Mouse (Mus musculus): ENCODE measurements around the gene Fbxl7. TPM values are rescaled to one million over a fixed set of nuclear protein-coding genes. Genes with fewer than 3 reads are reported as not detected.

Gene Fbxl7
- total RNA-seq (2021) = 1 to 10 TPM; 7.3 to 9.4 TPM

DNA sequence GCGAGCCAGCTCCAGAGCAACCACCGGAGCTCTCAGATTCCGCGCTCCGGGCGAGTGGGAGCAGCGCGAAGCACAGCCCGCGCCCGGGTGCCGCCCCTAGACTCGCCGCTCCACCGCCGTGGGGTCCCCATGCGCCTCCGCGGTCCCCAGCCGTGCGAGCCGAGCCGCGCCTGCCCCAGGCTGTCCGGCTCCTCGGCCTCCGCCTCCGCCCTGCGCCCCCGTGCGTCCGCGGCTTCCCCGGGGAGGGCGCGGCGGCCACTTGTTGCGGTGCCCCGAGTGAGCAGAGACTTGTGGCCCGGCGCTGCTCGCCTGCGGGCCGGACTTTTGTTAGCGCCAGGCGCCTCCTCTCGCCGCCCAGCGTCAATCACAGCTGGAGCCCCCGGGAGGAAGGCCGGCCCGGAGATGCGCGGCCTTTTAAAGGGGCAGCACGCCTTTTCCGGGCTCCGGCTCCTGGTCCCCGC lies at the start of gene Fbxl7:
Fbxl7 (minus strand) TSS at position 330 of the 461 bp plus-strand sequence.
- DNase-seq = peak; percentile 75 to 79

DNA sequence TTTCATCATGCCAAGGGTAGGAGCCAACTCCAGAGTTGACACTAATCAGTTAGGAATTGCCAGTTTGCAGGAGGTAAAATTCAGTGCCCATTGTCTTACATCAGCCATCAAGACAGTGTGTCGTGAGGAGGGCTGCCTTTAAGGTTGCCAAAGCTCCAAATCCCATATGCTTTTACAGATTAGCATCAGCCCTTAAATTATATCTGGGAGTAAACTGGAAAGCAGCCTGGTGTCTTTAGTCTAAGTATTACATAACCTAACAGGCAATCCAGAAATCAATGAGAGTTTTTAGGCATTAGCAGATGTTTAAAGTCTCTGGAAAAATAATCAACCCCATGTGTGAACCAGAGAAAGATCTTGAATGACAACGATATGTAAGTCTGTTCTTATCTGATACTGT lies 26.6 kb upstream of the Fbxl7 start:
- no peak for DNase-seq

DNA sequence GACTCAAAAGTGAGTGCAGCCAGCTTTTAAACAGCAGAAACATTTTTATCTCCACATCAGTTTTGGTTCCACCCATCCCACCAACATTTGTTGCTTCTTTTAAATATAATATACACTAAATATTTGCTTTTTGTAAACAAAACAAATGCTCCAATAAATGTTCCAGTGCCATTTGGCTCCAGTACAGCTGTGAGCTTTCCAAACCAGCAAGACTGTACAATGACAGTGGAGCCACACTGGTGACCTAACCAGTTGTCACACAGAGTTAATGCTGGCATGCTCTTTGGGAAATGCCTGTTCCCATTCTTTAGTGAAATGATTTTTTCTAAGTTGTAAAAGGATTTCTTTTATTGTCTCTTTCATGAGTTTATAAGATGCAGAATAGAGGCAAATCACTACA lies 18.0 kb upstream of the Fbxl7 start:
- DNase-seq = no peak

DNA sequence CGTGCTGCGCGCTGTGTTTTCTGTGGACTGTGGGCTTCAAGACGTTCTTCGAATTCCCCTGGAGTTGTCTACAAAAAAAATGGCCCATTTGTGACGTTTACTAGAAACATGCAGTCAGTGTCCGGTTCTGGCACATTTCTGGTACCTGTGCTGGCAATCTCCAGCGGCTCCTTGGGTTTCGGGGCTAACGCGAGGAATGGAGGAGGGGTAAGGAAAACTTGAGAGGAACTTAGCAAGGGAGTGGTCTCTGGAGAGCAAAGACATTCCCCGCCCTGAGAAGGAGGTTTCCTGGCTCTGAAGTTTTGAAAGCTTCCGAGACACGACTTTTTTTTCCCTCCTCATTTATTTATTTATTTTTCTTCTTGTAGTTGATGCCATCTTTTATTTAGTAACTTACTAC lies 381 bp upstream of the Fbxl7 start:
- no peak for DNase-seq

DNA sequence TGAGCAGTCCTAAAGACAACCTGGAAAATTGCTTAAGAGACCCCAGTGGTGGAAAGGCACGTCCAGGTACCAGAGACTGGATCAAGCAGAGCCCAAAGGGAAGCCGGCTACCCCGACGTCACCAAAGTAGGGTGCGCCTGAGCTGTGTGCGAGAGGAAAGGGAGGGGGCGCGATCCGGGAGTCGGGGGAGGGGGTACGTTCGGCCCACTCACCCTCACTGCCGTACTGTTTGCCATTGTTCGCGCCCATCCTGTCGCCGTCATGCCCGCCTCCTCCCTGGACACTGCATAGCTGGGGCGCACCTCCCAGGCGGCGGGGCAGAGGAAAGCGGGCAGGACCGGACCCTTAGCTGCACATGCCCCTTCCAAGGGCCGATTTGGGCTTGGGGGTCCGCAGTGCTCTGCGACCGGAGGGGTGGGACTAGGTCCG lies 565 bp downstream of the Fbxl7 start:
- peak; percentile 18 to 23 for DNase-seq

DNA sequence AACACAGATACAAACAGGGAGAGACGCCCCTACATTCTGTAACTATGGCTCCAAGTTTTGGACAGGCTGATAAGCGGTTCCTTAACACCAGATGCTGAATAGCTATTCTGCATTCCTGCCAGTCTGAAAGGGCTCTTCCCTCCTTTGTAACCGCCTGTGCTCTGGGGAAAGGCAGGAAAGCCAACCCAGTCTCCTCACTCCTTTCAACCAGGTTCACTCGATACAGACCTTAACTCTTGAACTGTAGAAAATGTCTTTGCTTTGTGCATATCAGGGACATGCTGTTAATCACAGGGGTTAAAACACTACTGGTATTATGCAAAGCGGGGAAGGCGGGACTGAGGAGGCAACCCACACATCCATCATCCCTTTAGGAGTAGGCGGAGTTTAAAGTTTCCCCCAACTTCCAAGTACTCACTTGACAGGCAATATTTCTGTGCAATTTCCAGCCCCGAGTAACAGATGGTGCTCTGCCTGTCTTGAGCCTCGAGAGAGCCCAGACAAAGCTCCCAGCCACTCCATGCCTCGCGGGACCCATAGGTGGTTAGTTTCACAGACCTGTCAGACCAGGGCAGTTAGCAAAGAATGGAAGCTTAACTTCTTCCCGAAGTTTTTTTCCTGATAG lies 1.2 kb downstream of the Fbxl7 start:
- DNase-seq = no peak

DNA sequence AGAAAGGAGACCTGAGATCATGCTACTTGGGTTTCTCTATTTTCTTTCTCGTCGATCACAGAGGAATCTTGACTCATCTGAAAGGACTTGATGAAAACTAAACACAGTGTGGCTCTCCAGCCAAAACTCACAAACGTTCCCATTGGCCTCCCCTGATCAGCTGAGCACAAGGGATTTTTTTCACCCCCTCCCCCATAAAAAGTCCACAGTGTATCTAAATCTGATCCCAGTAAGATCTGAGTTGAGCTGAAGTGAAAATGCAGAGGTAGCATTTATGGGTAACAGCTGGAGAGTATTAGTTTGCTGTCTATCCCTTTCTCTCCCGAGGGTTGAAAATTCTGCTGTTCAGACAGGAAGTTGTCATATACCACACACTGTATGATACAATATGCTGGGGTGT lies 2.2 kb downstream of the Fbxl7 start:
- no peak for DNase-seq

DNA sequence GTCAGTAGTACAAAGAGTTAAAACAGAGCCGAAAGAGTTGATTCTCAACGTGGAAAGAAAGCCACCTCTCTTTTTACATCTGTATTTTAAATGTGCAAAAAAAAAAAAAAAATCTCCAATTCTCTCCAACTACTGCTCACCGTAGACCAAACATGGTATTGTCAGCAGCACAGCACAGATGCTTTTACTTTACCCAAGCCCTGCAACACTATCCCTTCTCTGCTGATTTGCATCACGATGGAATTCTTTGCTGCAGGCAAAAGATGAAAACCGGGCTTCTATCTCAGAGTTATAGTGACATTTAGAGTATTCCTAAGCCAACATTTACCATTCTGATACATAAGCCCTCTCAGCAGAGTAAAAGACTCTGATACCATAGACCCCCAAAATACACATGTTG lies 5.4 kb downstream of the Fbxl7 start:
- DNase-seq = no peak

DNA sequence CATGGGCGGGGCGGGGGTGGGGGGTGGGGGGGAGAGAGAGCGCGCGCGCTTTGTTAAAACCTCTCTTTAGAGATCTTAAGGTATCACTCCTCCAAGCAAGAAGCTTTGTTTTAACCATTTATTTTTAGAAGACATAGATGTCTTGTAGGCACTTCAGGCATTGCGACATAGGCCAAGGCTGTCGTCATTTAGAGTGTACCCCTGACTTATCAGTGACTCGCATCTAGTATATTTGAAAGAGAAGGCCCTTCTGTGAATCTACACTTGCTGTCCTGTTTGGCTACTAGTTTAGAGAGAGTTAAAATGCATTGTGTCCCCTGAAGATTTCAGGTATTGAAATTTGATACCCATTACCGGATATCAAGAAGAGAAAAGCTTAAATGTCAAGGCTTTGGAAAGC lies 7.2 kb downstream of the Fbxl7 start:
- DNase-seq = no peak

DNA sequence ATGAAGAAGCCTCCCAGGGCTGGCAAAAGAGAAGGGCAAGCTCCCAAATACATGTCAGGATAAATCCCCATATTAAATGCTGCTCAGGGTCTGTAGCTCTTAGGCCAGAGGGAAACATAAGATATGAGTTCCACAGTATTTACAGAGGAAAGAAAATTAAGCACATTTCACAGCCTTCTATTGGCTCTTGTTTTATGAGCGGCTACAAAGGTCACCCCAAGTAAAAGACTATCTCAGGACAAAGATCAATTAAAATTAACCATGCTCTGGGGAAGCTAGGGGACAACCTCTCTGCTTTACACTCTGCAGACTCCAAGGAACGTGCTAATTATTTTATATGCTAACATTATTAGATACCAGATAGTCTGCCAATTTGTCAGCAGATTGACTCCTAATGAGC lies 9.4 kb downstream of the Fbxl7 start:
- no peak for DNase-seq

DNA sequence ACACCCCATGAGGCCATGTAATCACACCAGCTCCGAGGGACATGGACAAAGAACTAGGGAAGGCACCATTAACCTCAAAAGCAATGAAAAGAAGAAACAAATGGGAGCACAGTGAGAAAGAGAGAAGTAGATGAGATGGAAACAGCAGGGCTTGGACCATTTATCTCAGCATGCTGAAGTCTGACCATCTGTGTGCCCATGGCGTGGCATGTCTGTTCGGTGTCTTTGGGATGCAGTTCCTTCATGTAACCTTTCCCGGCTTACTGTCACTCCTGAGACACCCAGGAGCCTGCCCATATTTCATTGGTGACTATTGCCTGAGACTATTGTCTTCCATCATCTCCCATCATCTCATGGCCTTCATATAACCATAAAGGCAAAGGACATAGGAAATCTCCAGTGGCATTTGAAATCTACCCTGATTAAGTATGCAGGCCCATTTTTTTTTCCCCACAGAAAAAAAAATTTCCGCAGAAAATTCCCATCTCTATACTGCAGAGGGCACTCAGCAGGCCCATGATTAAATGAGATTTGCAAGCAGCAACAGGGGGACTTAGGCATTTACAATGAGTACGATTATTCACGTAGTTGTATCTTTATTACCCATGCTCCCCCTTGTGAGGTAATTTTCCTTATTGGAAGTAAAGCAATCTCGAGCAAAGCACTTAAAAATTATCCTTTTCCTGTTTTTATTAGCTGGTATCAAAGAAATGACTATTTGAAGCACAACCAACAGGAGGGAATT lies 15.0 kb downstream of the Fbxl7 start:
- no peak for DNase-seq

DNA sequence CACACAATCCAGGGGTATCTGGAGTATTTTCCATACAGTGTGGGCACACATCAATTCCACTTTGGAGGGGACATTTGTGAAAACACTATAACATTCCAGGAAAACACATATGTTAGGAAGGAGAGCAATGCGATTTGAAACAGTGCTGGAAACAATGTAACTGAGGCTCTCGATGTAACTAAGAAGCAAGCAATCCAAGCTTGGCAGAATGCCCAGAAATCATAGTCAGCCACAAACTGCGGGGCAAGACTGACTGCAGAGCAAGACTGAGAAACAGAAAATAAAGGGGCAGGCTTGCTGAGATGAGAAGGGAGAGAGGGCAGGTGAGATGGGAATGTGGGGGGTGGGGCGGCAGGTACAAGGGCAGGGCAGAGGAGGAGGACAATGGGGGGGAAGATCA lies 19.7 kb downstream of the Fbxl7 start:
- DNase-seq = peak; percentile 43 to 48

DNA sequence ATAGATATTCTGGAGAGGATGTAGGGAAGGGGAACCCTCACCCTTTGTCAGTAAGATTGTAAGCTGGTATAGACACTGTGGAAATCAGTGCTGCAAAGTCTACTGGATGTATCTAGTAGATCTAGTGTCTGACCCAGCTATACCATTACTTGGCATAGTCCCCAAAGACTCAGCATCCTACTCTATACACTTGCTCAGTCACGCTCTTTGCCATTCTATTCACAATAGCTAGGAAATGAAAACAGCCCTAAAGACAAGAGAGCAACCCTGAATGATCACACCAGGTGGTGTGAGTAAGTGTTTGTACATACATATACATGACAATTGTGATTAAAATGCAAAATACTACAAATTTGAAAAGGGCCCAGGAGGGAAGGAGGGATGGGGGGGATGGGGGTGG lies 23.1 kb downstream of the Fbxl7 start:
- no peak for DNase-seq

DNA sequence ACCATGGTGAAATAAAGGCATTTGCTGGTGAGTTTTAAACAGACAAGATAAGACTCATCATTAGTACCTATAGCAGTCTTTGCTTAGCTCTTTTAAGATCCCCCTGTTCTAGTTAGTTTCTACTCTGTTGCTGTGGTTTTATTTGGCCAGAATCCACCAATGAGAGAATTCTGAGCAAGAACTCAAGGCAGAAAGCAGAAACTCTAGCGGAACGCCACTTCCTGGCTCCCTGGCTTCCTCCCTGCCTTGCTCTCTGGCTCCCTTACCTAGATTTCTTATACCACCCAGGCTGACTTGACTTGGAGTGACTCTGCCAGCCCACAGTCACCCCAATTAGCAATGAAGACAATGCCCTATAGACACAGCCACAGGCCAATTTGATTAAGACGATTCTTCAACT lies 26.2 kb downstream of the Fbxl7 start:
- DNase-seq = no peak

DNA sequence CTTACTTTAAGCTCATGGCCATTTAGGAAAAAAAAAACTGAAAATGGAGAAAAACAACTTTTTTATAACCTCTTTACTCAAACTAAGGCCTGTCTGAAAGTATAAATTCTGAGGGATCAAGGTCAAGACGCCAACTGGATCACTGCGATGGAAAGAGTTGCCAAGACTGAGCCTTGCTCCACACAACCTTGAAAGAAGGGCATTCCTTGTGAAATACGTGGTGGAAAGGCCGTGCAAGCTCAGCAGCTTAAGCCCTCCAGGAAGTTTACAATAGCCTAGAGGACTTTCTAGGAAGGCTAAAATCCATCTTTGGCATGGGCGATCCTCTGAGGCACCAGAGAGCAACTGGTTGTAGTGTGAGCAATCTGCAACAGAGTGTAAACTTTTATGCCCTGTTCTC lies 27.9 kb downstream of the Fbxl7 start:
- no peak for DNase-seq

DNA sequence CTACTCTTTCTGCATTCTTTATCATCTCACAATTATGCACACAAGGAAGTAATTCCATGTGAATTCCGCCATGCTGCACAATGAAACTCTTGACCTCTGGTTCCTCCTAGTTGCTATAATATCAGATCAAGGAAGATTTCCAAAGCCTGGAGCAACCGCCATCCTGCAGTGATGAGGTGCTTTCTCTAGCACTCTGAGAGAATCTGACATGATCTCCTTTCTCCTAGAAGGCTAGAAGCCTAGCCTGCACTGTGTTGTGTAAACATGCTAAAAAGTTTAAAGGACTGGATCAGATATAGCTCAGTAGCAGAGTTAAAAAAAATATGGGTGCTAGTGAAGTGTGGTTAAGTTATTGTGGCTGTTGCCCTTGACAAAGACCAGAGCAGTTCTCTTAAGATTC lies 33.2 kb downstream of the Fbxl7 start:
- no peak for DNase-seq

DNA sequence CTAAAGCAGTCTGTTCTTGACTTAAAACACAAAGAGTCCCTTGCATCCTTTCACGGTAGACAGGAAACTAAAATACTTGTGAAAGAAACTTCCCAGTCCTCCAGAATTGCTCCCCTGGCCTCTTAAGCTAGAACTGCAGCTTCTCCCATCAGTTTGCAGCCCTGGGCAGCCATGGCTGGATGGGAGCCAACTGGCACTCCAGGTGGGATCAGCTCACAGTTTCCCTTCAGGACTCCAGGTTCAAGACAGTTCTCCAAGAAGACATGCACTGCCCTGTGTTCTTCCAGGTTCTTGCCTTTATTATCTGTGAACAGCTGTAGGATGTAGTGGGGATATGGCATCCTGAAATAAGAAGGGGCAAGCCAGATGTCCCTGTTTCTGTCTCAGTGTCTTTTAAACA lies 45.8 kb downstream of the Fbxl7 start:
- no peak for DNase-seq

DNA sequence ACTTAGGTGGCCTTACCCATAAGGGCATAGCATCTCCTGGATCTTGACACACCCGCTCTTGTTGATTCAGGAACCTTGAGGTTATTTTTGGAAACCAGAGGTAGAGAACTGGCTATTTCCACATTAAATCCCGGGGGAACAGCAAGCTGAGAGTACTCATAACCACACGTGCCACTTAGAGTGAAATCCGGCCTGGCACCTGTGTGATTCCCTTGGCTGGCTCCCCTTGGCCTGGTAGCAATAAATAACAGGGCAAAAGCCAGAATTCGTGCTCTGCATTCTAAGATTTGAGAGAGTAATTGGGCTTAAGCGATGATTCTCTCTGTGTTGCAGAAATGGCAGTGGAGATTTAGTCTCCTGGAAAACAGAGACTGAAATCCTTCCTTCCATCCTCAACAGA lies 53.2 kb downstream of the Fbxl7 start:
- no peak for DNase-seq

DNA sequence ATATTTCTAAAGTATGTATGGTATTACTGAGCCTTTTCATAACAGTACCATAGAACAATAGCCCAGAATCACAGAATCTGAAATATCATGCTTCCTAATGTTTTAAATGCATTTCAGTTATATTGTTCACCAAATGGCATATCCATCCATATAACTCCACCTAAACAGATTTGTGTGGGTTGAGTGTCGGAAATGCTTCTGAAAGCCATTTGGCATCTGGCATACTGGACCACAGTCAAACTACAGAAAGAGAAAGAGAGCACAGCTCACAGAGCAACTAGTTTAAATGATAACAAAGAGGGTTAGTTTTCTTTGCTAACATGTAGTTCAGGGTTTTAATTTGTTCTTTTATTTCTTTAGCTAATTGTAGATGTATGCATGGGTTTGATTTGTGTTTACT lies 57.0 kb downstream of the Fbxl7 start:
- DNase-seq = peak in 1 of 2 experiments; percentile 14

DNA sequence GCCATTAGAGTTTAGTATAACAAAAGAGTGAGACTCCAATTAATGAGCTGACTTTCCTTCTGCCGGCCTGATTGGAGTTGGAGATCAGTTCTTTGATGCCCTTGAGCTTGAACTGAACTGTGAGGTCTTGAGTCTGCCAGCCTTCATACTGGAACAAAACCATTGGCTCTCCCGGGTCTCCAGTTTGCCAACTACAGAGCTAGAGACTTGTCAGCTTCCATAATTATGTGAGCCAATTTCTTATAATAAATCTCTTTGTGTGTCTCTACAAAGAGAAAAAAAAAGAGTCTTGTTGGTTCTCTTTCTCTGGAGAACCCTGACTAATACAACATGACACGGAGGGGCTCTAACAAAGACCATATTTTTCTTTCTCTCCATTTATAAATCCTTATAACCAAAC lies 58.2 kb downstream of the Fbxl7 start:
- no peak for DNase-seq

DNA sequence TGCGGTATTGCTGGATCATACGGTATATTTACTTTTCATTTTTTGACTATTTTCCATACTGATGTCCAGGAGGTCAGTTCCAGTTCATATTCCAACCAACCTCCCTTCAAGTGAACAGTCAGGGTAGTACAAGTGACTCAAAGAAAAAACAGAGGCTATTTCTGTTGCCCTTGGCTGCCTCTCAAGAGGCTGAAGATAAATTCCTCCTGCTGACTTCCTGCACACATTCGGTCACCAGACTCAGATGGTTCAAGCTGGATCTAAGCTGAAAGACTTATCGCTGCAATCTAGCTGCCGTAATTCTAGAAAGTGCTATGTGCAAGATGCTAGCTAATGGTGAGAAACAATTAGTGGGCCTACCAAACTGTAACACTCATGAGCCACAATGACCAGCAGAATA lies 61.0 kb downstream of the Fbxl7 start:
- DNase-seq = no peak

DNA sequence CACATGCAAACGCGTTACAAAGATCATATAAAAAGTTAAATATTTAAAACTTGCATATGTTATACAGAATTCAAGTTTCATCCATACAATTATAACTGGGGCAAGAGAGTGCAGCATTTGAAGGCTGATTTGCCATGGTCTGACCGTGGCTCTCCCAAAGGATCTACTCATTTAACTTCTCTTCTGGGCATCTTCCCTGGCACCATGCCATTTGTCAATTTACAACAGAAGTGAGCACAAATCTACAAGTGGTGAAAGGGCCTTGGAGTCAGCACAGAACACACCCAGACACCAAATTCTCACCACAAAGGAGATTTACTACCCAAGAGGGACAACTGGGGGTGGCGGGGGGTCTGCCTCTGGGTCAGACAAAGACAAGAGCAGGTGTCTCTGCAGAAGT lies 64.2 kb downstream of the Fbxl7 start:
- DNase-seq = no peak

DNA sequence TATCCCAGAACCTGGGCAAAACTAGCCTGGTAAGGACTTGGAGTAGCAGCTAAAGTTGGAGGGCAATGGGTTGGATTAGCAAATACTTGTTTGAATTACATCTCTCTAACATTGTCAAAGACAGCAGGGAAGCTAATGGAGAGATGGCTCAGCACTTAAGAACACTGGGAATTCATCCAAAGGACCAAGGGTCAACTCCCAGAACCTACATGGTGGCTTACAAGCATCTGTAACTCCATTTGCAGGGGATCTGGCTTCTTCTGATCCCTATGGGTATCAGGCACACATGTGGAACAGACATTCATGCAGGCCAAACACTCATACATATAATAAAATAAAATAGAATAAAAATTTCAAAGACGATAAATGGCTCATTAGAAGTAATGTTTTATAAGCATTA lies 78.4 kb downstream of the Fbxl7 start:
- no peak for DNase-seq

DNA sequence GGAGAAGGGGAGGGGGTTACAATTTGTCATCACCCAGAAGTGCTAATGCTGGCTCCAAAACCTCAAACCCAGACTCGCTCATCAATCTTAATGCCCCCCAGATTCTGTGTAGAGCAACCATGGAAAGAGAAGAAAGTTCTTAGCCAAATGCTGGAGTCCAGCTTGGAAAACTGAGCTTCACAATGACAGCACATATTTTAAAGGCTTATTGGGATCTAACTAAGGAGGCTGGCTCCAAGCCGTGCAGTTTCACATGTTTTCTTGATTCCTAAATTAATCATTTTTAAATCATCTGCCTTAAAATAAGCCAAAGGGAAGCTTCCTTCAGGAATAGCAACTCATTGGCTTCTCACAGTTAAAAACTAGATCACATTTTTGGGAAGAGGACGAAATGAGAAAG lies 82.5 kb downstream of the Fbxl7 start:
- no peak for DNase-seq

DNA sequence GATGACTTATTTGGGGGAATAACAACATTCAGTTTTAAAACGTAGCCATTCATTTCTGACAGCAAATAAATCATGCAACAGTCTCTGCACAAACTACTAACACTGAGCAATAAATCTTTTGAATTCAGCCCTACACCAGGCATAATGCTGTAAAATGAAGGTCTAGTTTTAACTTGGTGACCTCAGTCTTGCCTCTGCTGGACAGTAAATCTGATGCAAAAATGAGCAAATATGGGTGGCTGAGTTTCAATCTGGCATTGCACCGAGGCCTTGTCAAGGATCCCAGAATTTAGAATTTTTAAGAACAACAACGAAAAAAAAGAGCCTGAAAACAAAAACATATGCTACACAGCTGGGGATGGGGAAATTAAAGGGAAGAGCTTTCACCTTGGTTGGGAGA lies 85.8 kb downstream of the Fbxl7 start:
- no peak for DNase-seq

All from layer of hippocampus, postnatal 36 days (tissue).